Mouse (Mus musculus): ENCODE data around the gene Cacna2d3. TPM values are rescaled to one million over a fixed set of nuclear protein-coding genes. Genes with fewer than 3 reads are reported as not detected.

Cacna2d3 gene
- polyA plus RNA-seq, 1 experiment from 2014 or later = not detected

DNA sequence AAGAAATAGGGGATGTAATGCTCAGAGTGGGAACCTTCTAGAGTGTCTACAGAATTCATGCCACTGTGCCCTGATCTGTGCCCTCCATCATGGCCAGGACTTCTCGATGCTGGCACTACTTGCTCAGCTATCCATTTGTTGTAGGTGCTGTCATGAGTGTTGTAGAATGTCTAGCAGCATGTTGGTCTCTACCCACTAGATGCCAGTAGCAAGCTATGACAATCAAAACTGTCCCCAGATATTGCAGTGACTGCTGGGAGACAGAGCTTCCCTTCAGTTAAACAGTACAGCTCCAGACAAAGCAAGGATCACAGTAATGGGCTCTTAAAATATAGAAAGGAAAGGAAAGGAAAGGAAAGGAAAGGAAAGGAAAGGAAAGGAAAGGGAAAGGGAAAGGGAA is 771.9 kb downstream of the Cacna2d3 start:
- Histone ChIP-seq H3K27ac (ENCODE audit: low read depth) (no peak overlapping the region), H3K9ac (replicated peaks) (no peak overlapping the region), H3K36me3 (replicated peaks; ENCODE audit: insufficient read depth, low read length) (no peaks in the 10 kb centered on the region), H3K27me3 (ENCODE audit: insufficient read depth, low read length) (no peaks in the 10 kb centered on the region), H3K4me3 (ENCODE audit: low read depth, low read length) (no peak overlapping the region), H3K4me2 (ENCODE audit: low read depth, low read length) (no peak overlapping the region), H3K4me1 (ENCODE audit: insufficient read depth) (no peaks in the 10 kb centered on the region), H3K9me3 (ENCODE audit: low read length) (no peaks in the 10 kb centered on the region)
- DNase-seq = no peak
- 63% methylated on average over 1 of the region's 1 CpGs for WGBS (ENCODE audit: insufficient replicate concordance)
- ATAC-seq = no peak
- TF ChIP-seq CTCF (IDR thresholded peaks at IDR 0.05; ENCODE audit: low read depth) (peak; percentile 70), EP300 (IDR thresholded peaks at IDR 0.05; ENCODE audit: low read depth) (no peak)

DNA sequence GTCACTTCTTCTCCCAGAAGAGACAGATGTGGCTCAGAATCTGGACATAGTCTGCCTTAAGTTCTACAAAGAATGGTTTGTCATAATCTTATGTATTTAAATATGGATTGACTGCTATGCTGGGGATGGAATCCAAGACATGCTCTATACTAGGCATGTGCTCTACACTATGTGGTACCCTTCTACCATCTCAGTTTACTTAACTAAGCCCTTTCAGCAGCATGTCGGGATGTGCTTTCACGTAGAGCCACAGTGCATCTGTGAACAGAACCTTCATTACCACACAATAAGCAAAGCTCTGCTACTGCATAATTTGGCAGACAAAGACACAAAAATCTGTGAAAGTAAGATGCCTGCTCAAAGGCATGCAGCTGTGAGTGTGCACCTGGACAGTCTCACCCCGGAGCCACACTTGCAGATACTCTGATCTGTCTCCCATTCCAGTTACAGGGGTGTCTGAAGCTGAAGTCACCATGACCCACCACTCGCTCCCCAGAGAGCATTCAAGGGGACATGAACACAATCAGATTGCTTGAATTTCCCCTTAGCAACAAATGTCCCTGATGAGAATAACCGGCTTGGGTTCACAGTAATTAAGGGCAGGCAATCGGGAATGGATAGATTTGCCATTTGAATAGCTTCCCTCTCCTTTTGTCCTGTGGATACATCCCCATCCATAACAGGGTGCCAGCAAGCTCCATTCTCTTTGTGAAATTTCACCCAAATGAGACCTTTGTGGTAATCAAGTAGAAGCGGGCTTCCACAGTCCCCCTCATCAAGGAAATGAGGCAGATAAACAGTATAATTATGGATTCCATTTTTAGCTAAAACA is 773.4 kb downstream of the Cacna2d3 start:
- WGBS (ENCODE audit: insufficient replicate concordance) = 77% methylated on average over 7 of the region's 7 CpGs
- ATAC-seq (no peak), DNase-seq (no peak)
- TF ChIP-seq CTCF (IDR thresholded peaks at IDR 0.05; ENCODE audit: low read depth) (no peak), EP300 (IDR thresholded peaks at IDR 0.05; ENCODE audit: low read depth) (no peak)
- Histone ChIP-seq H3K9ac (replicated peaks) (no peak overlapping the region), H3K4me2 (ENCODE audit: low read depth, low read length) (no peak overlapping the region), H3K4me1 (ENCODE audit: insufficient read depth) (no peaks in the 10 kb centered on the region), H3K4me3 (ENCODE audit: low read depth, low read length) (no peak overlapping the region), H3K27ac (ENCODE audit: low read depth) (no peak overlapping the region), H3K36me3 (replicated peaks; ENCODE audit: insufficient read depth, low read length) (no peaks in the 10 kb centered on the region), H3K27me3 (ENCODE audit: insufficient read depth, low read length) (no peaks in the 10 kb centered on the region), H3K9me3 (ENCODE audit: low read length) (no peaks in the 10 kb centered on the region)

DNA sequence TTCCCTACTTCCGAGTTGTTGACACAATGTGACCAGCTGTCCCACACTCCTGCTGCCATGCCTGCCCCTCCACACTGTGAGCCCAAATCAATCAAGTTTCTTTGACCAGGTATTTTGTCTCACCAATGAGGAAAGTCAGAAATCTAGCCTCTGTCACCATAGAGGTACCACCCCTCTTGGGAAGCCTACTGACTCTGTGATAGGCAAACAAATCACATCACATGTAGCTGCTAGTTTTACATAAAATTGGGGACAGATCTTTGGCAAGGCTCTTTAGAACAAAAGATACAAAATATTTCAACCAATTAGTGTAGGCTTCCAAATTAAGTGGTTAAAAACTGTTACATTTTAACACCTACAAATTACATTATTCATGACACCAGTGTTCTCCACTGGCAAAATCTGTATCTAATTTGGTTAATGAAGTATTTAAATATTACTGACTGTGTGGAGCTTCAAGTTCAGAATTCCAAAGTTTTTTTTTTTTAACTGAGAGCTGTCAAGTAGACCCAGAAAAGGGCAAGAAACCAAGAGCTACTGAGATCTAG is 788.8 kb downstream of the Cacna2d3 start:
- H3K27ac ChIP-seq (ENCODE audit: low read depth) = no peak overlapping the region
- H3K4me3 ChIP-seq (ENCODE audit: low read depth, low read length) = no peak overlapping the region
- WGBS (ENCODE audit: insufficient replicate concordance) = 89% methylated on average over 1 of the region's 1 CpGs
- no peaks in the 10 kb centered on the region for H3K36me3 ChIP-seq (replicated peaks; ENCODE audit: insufficient read depth, low read length)
- H3K4me2 ChIP-seq (ENCODE audit: low read depth, low read length) = no peak overlapping the region
- H3K9ac ChIP-seq (replicated peaks) = no peak overlapping the region
- H3K27me3 ChIP-seq (ENCODE audit: insufficient read depth, low read length) = no peaks in the 10 kb centered on the region
- ATAC-seq (no peak), DNase-seq (no peak)
- TF ChIP-seq CTCF (IDR thresholded peaks at IDR 0.05; ENCODE audit: low read depth) (no peak), EP300 (IDR thresholded peaks at IDR 0.05; ENCODE audit: low read depth) (no peak)
- no peaks in the 10 kb centered on the region for H3K4me1 ChIP-seq (ENCODE audit: insufficient read depth)
- H3K9me3 ChIP-seq (ENCODE audit: low read length) = no peaks in the 10 kb centered on the region

DNA sequence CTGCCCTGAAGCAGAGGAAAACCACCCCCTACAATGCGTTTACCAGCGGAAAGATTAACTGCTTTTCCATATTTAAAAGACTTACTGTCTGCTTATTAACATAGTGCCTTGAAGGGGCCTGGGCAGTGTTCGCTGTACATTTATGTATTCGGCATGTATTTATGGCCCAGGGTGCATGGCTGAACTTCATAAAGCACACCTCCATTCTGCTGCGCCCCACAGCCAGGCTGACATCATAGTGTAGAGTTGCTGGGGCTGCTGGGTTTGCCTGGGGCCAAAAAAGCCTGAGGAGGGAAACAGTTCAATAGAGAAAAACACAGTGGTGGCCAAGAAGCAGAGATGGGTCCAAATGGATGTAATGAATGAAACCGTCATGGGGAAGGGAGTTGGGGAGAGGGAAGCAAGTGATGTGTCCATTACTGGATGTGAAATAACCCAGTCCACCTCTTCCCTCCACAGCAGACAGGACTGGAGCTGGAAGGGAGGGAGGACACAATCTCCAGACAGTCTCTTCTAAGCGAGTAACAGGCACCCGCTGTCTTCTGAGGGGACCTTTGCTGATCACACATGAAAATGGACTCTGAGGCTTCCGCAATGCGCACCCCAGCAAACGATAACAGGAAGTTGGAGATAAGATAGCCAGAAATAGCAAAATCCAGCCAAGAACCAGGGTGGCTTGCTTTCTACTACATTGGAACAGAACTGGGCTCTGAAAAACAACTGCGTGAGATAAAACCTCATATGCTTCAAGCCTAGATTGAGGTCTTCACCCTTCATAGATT is 798.3 kb downstream of the Cacna2d3 start:
- Histone ChIP-seq H3K27ac (ENCODE audit: low read depth) (no peak overlapping the region), H3K27me3 (ENCODE audit: insufficient read depth, low read length) (no peaks in the 10 kb centered on the region), H3K36me3 (replicated peaks; ENCODE audit: insufficient read depth, low read length) (no peaks in the 10 kb centered on the region), H3K4me3 (ENCODE audit: low read depth, low read length) (no peak overlapping the region), H3K9ac (replicated peaks) (no peak overlapping the region), H3K4me1 (ENCODE audit: insufficient read depth) (no peaks in the 10 kb centered on the region), H3K4me2 (ENCODE audit: low read depth, low read length) (no peak overlapping the region), H3K9me3 (ENCODE audit: low read length) (no peaks in the 10 kb centered on the region)
- WGBS (ENCODE audit: insufficient replicate concordance) = 66% methylated on average over 12 of the region's 12 CpGs
- no peak for ATAC-seq
- TF ChIP-seq CTCF (IDR thresholded peaks at IDR 0.05; ENCODE audit: low read depth) (no peak), EP300 (IDR thresholded peaks at IDR 0.05; ENCODE audit: low read depth) (no peak)
- DNase-seq = no peak

GRCm38 (mm10) chr14:28918871-28919270 is 802.8 kb downstream of the Cacna2d3 start:
- no peak for ATAC-seq

GRCm38 (mm10) chr14:28915004-28915403 is 806.7 kb downstream of the Cacna2d3 start:
- Histone ChIP-seq H3K36me3 (replicated peaks; ENCODE audit: insufficient read depth, low read length) (no peaks in the 10 kb centered on the region), H3K4me1 (ENCODE audit: insufficient read depth) (no peaks in the 10 kb centered on the region), H3K27ac (ENCODE audit: low read depth) (no peak overlapping the region), H3K4me2 (ENCODE audit: low read depth, low read length) (no peak overlapping the region), H3K27me3 (ENCODE audit: insufficient read depth, low read length) (no peaks in the 10 kb centered on the region), H3K9me3 (ENCODE audit: low read length) (no peaks in the 10 kb centered on the region), H3K9ac (replicated peaks) (no peak overlapping the region), H3K4me3 (ENCODE audit: low read depth, low read length) (no peak overlapping the region)
- ATAC-seq (no peak), DNase-seq (no peak)
- 61% methylated on average over 1 of the region's 1 CpGs for WGBS (ENCODE audit: insufficient replicate concordance)
- TF ChIP-seq CTCF (IDR thresholded peaks at IDR 0.05; ENCODE audit: low read depth) = no peak
- TF ChIP-seq EP300 (IDR thresholded peaks at IDR 0.05; ENCODE audit: low read depth) = no peak

More at GRCm38 (mm10) chr14:28918871-28919270, 802.8 kb downstream of the Cacna2d3 start:
- Histone ChIP-seq H3K4me2 (ENCODE audit: low read depth, low read length) (no peak overlapping the region), H3K4me3 (ENCODE audit: low read depth, low read length) (no peak overlapping the region), H3K9me3 (ENCODE audit: low read length) (no peaks in the 10 kb centered on the region), H3K4me1 (ENCODE audit: insufficient read depth) (no peaks in the 10 kb centered on the region), H3K27ac (ENCODE audit: low read depth) (no peak overlapping the region), H3K36me3 (replicated peaks; ENCODE audit: insufficient read depth, low read length) (no peaks in the 10 kb centered on the region), H3K27me3 (ENCODE audit: insufficient read depth, low read length) (no peaks in the 10 kb centered on the region), H3K9ac (replicated peaks) (no peak overlapping the region)
- TF ChIP-seq EP300 (IDR thresholded peaks at IDR 0.05; ENCODE audit: low read depth) (no peak), CTCF (IDR thresholded peaks at IDR 0.05; ENCODE audit: low read depth) (no peak)
- 63% methylated on average over 5 of the region's 5 CpGs for WGBS (ENCODE audit: insufficient replicate concordance)
- DNase-seq = no peak

Measured in liver, postnatal 0 days (tissue).